Mouse (Mus musculus): ENCODE results near the gene Minpp1. TPM values are rescaled to one million over a fixed set of nuclear protein-coding genes. Genes with fewer than 3 reads are reported as not detected.
A peak's percentile ranks its signal among the peaks of the same experiment; 100 is the strongest.
"Not testable (repeated sequence)": the region's sequence is repeated elsewhere in the genome, so short reads cannot be mapped to it uniquely, and the experiment has no call there.

Gene Minpp1
- 70.1 and 77.0 TPM in 2 replicates for polyA plus RNA-seq (2016; fragmentation: Nextera tagmentation; extraction: Ambion mirVana)

- peak; percentile 89 for DNase-seq (ENCODE audit: low spot score)
- no peaks in the 10 kb centered on the region for H3K36me3 ChIP-seq
- peak within 1 kb of the TSS; percentile 91 for H3K27ac ChIP-seq (replicated peaks)
- peak within 1 kb of the TSS; percentile 73 for H3K4me3 ChIP-seq
- peaks cover 29% of the 10 kb centered on the region for H3K4me1 ChIP-seq
- H3K9me3 ChIP-seq (replicated peaks): no peaks in the 10 kb centered on the region
- WGBS: under 1% methylated on average over 64 of the region's 64 CpGs
- no peaks in the 10 kb centered on the region for H3K27me3 ChIP-seq (ENCODE audit: low read depth, poor library complexity, severe bottlenecking)
These were observed at the start of gene Minpp1 for GRCm38 (mm10) chr19:32485681-32486105. Minpp1 (plus strand) TSS chr19:32485769.

DNA sequence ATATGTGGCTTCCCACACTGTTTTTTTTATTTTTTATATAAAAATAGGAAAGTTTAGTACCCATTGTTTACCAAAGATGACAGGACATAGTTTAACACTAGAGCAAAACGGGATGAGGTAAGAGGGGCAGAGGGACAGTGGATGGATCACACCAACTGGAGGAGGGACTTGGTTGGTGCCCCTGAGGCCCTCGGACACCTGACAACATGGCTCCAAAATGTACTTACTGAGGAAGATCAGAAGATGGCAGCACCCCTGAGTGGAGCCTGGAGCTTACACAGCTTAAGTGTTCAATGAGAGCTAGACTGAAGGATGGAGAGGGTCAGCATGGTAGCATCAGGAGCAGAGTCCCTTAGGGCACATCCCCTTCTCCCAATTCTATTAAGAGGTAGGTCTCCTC, 46.2 kb upstream of the Minpp1 start:
- no peaks in the 10 kb centered on the region for H3K27me3 ChIP-seq (ENCODE audit: low read depth, poor library complexity, severe bottlenecking)
- no peak for DNase-seq (ENCODE audit: low spot score)
- H3K36me3 ChIP-seq: no peaks in the 10 kb centered on the region
- H3K27ac ChIP-seq (replicated peaks): no peak overlapping the region
- H3K4me3 ChIP-seq: no peak overlapping the region
- 88% methylated on average over 2 of the region's 2 CpGs for WGBS
- no peaks in the 10 kb centered on the region for H3K4me1 ChIP-seq
- no peaks in the 10 kb centered on the region for H3K9me3 ChIP-seq (replicated peaks)

GRCm38 (mm10) chr19:32441568-32441967, 44.0 kb upstream of the Minpp1 start:
- Histone ChIP-seq H3K27ac (replicated peaks) (no peak overlapping the region), H3K27me3 (ENCODE audit: low read depth, poor library complexity, severe bottlenecking) (no peaks in the 10 kb centered on the region), H3K36me3 (no peaks in the 10 kb centered on the region), H3K9me3 (replicated peaks) (no peaks in the 10 kb centered on the region), H3K4me1 (no peaks in the 10 kb centered on the region), H3K4me3 (no peak overlapping the region)
- 93% methylated on average over 11 of the region's 11 CpGs for WGBS
- DNase-seq (ENCODE audit: low spot score): no peak

DNA sequence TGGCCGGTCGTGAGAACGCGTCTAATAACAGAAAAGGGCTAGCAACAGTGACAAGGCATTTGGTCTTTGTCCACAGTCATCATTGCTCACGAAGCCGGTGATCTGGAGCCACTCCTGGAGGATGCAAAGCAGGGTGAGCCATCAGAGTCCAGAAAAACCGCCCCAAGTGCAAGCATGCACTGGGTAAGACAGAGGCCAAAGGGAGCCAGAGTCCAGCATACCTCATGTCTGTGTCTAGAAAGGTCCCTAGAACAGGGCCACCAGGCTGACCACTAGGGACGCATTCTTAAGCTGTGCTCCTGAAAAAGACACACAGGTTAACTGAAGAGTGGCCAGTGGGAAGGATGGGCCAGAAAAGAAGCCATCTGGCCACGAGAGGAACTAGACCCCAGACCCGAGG, 36.6 kb upstream of the Minpp1 start:
- DNase-seq (ENCODE audit: low spot score): no peak
- no peak overlapping the region for H3K27ac ChIP-seq (replicated peaks)
- no peaks in the 10 kb centered on the region for H3K27me3 ChIP-seq (ENCODE audit: low read depth, poor library complexity, severe bottlenecking)
- H3K4me3 ChIP-seq: no peak overlapping the region
- WGBS: 88% methylated on average over 10 of the region's 10 CpGs
- peaks cover 6% of the 10 kb centered on the region for H3K9me3 ChIP-seq (replicated peaks)
- H3K4me1 ChIP-seq: no peaks in the 10 kb centered on the region
- no peaks in the 10 kb centered on the region for H3K36me3 ChIP-seq

DNA sequence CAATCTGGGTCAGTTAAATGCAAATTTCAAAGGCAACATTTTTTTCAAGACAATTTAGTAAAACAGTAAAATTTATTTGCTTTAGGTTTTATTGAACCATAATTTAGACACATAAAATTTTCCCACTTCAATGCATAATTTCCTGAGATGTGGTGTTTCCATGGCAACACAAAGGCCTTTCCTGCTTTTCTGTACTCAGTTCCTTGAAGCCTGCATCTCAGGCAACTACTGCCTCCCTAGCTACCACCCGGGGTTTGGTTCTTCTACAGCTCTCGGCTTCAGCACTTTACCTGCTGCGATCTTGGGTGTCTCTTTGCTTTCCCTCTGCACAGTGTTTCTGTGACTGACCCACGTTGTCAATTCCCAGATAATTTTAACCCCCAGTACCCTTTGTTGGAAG, 33.3 kb upstream of the Minpp1 start:
- WGBS: 82% methylated on average over 4 of the region's 4 CpGs
- no peaks in the 10 kb centered on the region for H3K4me1 ChIP-seq
- H3K4me3 ChIP-seq: no peak overlapping the region

DNA sequence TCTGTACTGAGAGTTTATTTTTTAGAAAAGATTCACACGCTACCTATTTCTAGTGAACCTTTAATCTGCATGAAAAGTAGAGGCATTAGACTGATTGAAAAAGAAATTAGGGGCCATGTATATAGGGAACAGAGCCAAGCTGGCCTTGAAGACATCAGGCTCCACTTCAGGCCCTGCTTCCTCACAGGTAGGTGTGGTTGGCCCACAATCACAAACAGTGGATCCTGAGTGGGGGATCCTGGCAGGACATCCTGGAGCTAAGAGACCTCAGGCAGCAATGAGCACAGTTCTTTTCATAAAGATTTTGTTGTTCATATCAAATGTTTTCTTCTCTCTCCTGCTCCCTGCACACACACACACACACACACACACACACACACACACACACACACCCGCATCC, 28.8 kb upstream of the Minpp1 start:
- no peak overlapping the region for H3K4me3 ChIP-seq
- H3K9me3 ChIP-seq (replicated peaks): peaks cover 6% of the 10 kb centered on the region; the same call in 1 of the 2 replicates
- DNase-seq (ENCODE audit: low spot score): no peak
- H3K36me3 ChIP-seq: no peaks in the 10 kb centered on the region
- H3K27me3 ChIP-seq (ENCODE audit: low read depth, poor library complexity, severe bottlenecking): no peaks in the 10 kb centered on the region
- no peak overlapping the region for H3K27ac ChIP-seq (replicated peaks)
- WGBS: 81% methylated on average over 2 of the region's 2 CpGs
- H3K4me1 ChIP-seq: no peaks in the 10 kb centered on the region

More for the DNA sequence above, 33.3 kb upstream of the Minpp1 start:
- DNase-seq (ENCODE audit: low spot score): no peak
- H3K36me3 ChIP-seq: no peaks in the 10 kb centered on the region
- no peaks in the 10 kb centered on the region for H3K27me3 ChIP-seq (ENCODE audit: low read depth, poor library complexity, severe bottlenecking)
- H3K27ac ChIP-seq (replicated peaks): no peak overlapping the region
- peaks cover 6% of the 10 kb centered on the region for H3K9me3 ChIP-seq (replicated peaks)

GRCm38 (mm10) chr19:32457631-32458030, 27.9 kb upstream of the Minpp1 start:
- not testable (repeated sequence) for H3K27me3 ChIP-seq (ENCODE audit: low read depth, poor library complexity, severe bottlenecking); H3K9me3 ChIP-seq (replicated peaks); H3K36me3 ChIP-seq; H3K4me1 ChIP-seq; H3K4me3 ChIP-seq; DNase-seq (ENCODE audit: low spot score); H3K27ac ChIP-seq (replicated peaks)
- 91% methylated on average over 8 of the region's 8 CpGs for WGBS

DNA sequence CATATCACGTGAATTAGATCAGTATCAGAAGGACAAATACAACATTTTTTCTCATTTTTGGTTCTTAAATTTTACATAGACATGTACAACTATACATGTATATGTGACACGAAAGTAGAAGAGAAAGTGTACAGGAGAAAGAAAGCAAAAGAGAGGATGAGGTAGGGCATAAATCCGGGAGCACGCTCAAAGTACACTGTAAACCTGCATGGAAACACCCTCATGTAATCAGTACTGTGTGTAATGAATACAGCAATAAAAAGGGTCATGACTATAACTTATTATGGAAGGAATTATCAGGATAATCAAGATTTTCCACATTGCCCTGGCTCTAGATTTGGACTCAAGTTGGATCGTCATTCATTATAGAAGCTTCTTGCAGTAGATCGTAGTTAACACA, 22.5 kb upstream of the Minpp1 start:
- Histone ChIP-seq H3K9me3 (replicated peaks) (peaks cover 6% of the 10 kb centered on the region; the same call in 1 of the 2 replicates), H3K27me3 (ENCODE audit: low read depth, poor library complexity, severe bottlenecking) (no peaks in the 10 kb centered on the region), H3K36me3 (no peaks in the 10 kb centered on the region), H3K4me3 (no peak overlapping the region), H3K4me1 (no peaks in the 10 kb centered on the region), H3K27ac (replicated peaks) (no peak overlapping the region)
- DNase-seq (ENCODE audit: low spot score): no peak
- WGBS: 94% methylated on average over 6 of the region's 6 CpGs

- no peaks in the 10 kb centered on the region for H3K9me3 ChIP-seq (replicated peaks)
- H3K4me3 ChIP-seq: no peak overlapping the region
- no peaks in the 10 kb centered on the region for H3K36me3 ChIP-seq
- 80% methylated on average over 4 of the region's 4 CpGs for WGBS
- no peaks in the 10 kb centered on the region for H3K4me1 ChIP-seq
- no peak overlapping the region for H3K27ac ChIP-seq (replicated peaks)
- DNase-seq (ENCODE audit: low spot score): no peak
- H3K27me3 ChIP-seq (ENCODE audit: low read depth, poor library complexity, severe bottlenecking): no peaks in the 10 kb centered on the region
These were observed 20.3 kb upstream of the Minpp1 start for GRCm38 (mm10) chr19:32465228-32465627.

- no peaks in the 10 kb centered on the region for H3K27me3 ChIP-seq (ENCODE audit: low read depth, poor library complexity, severe bottlenecking)
- DNase-seq (ENCODE audit: low spot score): no peak
- H3K27ac ChIP-seq (replicated peaks): no peak within 1 kb of the TSS
- no peaks in the 10 kb centered on the region for H3K9me3 ChIP-seq (replicated peaks)
- no peaks in the 10 kb centered on the region for H3K36me3 ChIP-seq
- 91% methylated on average over 6 of the region's 6 CpGs for WGBS
- no peak within 1 kb of the TSS for H3K4me3 ChIP-seq
- no peaks in the 10 kb centered on the region for H3K4me1 ChIP-seq
These were observed 19.1 kb upstream of the Minpp1 start, which contains the start of gene Rpl9-ps6 for GRCm38 (mm10) chr19:32466478-32466877. Rpl9-ps6 (minus strand) TSS chr19:32466578.

GRCm38 (mm10) chr19:32467325-32467724, 18.2 kb upstream of the Minpp1 start:
- no peak overlapping the region for H3K27ac ChIP-seq (replicated peaks)
- no peaks in the 10 kb centered on the region for H3K27me3 ChIP-seq (ENCODE audit: low read depth, poor library complexity, severe bottlenecking)
- H3K36me3 ChIP-seq: no peaks in the 10 kb centered on the region
- WGBS: 92% methylated on average over 5 of the region's 5 CpGs
- no peaks in the 10 kb centered on the region for H3K9me3 ChIP-seq (replicated peaks)
- no peak for DNase-seq (ENCODE audit: low spot score)
- H3K4me3 ChIP-seq: no peak overlapping the region
- no peaks in the 10 kb centered on the region for H3K4me1 ChIP-seq

- Histone ChIP-seq H3K4me1 (no peaks in the 10 kb centered on the region), H3K36me3 (no peaks in the 10 kb centered on the region), H3K27me3 (ENCODE audit: low read depth, poor library complexity, severe bottlenecking) (no peaks in the 10 kb centered on the region), H3K9me3 (replicated peaks) (no peaks in the 10 kb centered on the region), H3K4me3 (no peak overlapping the region), H3K27ac (replicated peaks) (no peak overlapping the region)
- 58% methylated on average over 6 of the region's 6 CpGs for WGBS
- no peak for DNase-seq (ENCODE audit: low spot score)
These were observed 15.5 kb upstream of the Minpp1 start for GRCm38 (mm10) chr19:32470059-32470497.

DNA sequence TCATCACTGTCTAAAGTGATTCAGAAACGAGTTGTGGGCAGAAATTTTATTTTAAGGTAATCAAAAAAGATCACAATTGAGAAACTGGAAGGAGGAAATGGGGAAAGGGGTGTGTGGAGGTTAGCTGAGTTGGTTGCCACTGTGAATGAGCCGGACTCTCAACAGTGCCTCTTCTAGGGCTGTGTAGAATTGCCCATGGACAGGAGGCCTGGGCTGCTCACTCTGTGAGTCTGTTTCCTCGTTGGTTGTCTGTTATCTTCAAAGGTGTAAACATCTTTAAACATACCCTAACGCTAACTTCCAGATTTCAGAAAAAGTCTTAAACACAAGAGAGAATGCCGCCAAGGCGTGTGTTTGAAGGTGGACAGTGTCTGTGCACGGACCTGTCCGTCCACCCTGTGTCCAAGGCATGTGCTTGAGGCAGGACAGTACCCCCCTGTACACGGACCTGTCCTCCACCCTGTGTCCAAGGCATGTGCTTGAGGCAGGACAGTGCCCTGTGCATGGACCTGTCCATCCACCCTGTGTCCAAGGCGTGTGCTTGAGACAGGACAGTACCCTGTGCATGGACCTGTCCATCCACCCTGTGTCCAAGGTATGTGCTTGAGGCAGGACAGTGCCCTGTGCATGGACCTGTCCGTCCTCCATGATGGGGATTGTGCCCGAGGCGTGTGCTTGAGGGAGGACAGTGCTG, 14.9 kb upstream of the Minpp1 start:
- no peaks in the 10 kb centered on the region for H3K36me3 ChIP-seq
- H3K9me3 ChIP-seq (replicated peaks): no peaks in the 10 kb centered on the region
- WGBS: 89% methylated on average over 13 of the region's 13 CpGs
- DNase-seq (ENCODE audit: low spot score): no peak
- H3K4me1 ChIP-seq: no peaks in the 10 kb centered on the region
- H3K27me3 ChIP-seq (ENCODE audit: low read depth, poor library complexity, severe bottlenecking): no peaks in the 10 kb centered on the region
- no peak overlapping the region for H3K27ac ChIP-seq (replicated peaks)
- no peak overlapping the region for H3K4me3 ChIP-seq
